Mouse (Mus musculus) ES-CJ7 (cell line): ENCODE results near the gene Tas2r113.

Experiments
- DNase-seq: peaks from one replicate; pipeline ENCODE4 v3.0.0; 2011; ENCODE audit warnings: low read depth, low spot score

Tas2r113 gene

DNA sequence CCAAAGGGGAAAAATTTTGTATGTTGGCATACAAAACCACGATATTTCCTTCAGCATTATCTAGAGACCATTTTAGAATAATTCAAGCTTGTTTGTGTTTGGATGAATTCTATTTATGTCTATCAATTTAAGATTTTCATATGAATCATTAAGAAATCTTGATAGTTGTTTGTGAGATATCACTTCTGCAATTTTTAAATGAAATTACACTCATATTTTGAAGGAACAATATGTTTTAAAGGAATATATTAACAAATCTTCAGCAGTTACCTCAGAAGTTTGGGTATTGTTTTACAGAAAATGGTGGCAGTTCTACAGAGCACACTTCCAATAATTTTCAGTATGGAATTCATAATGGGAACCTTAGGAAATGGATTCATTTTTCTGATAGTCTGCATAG is at the start of gene Tas2r113:
Gene Tas2r113 (plus strand): TSS at position 301 of the 400 bp plus-strand sequence.
- DNase-seq, result no peak

DNA sequence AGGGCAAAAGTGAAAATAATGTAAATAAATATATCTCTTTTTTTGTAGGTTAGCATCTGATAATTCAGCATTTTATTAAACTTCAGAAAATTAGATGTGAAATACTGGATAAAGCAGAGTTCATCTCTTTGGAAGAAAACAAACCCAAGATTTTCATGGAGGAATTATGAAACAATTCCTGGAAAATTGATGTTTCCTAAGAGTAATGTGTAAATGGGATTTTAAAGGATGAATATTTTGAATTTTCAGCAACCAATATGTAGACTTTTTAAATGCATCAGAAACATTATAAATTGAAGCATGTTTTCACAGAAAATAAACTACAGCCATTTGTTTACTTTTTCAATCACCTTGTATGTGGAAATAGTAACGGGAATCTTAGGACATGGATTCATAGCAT is 46.0 kb upstream of the Tas2r113 start, which contains the start of gene Tas2r123:
Gene Tas2r123 (plus strand): TSS at position 301 of the 400 bp plus-strand sequence.
- no peak for DNase-seq

DNA sequence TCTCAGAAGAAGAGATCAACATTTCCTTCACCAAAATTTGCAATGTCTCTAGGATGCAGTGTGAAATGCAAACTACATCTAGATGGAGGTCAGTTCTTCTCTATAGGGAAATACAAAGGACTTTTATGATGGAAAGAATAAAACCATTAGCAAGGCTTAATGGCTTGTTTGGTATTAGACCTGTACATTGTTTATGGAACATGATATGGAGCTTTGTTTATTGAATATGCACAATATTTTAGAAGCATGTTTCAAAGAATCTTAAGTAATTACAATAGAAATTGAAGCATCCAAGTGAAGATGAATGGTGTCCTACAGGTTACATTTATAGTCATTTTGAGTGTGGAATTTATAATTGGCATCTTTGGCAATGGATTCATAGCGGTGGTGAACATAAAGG is 37.7 kb upstream of the Tas2r113 start, which contains the start of gene Tas2r116:
Gene Tas2r116 (plus strand): TSS at position 301 of the 400 bp plus-strand sequence.
- no peak for DNase-seq

DNA sequence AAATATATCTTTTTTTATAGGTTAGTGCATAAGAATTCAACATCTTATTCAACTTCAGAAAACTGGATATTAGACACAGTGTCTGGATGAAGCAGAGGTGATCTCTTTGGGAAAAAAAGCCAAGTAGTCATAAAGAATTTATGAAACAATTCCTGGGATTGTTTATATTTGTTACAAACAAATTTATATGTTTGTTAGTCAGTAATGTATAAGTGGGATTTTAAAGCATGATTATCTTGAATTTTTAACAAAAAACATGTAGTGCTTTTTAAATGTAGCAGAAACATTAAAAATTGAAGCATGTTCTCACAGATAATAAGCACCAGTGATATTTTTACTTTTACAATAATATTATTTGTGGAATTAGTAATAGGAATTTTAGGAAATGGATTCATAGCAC is 25.1 kb upstream of the Tas2r113 start, which contains the start of gene Tas2r110:
Gene Tas2r110 (plus strand): TSS at position 301 of the 400 bp plus-strand sequence.
- DNase-seq, result no peak

DNA sequence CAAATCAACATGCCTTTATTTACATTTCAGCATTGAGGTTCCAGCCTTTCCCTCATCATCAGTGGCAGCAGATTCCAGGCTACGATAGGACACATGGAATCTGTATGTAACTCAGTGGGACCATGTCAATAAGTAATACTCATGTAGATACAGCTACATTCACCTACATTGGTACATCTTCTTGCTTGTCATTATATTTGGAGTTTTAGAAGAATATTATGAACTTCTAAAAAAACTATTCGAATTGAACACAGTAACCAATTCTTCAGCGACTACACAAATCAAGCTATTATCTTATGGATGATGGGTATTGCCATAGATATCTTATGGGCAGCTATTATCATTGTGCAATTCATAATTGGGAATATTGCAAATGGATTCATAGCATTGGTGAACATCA is 16.5 kb downstream of the Tas2r113 start, which contains the start of gene Tas2r125:
Gene Tas2r125 (plus strand): TSS at position 301 of the 400 bp plus-strand sequence.
- no peak for DNase-seq

DNA sequence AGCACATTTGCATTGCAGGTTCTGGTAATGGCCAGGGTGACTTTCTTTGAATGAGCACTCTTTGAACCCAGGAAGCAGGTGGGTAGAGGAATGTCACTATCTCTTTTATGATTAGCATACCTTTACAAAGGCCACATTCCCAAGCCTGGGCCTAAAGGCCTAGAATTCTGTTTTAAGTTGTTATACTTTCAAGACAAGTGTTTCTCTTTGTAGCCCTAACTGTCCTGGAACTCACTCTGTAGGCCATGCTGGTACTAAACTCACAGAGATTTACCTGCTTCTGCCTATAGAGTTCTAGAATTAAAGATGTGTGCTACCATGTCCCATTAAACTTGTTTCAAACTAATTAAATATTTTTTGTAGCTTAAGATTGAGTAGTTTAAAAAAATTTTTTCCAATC is 48.6 kb downstream of the Tas2r113 start:
- peak; percentile 47 for DNase-seq
